Mouse (Mus musculus): ENCODE results near the gene Kcnc1.

Kcnc1 gene

DNA sequence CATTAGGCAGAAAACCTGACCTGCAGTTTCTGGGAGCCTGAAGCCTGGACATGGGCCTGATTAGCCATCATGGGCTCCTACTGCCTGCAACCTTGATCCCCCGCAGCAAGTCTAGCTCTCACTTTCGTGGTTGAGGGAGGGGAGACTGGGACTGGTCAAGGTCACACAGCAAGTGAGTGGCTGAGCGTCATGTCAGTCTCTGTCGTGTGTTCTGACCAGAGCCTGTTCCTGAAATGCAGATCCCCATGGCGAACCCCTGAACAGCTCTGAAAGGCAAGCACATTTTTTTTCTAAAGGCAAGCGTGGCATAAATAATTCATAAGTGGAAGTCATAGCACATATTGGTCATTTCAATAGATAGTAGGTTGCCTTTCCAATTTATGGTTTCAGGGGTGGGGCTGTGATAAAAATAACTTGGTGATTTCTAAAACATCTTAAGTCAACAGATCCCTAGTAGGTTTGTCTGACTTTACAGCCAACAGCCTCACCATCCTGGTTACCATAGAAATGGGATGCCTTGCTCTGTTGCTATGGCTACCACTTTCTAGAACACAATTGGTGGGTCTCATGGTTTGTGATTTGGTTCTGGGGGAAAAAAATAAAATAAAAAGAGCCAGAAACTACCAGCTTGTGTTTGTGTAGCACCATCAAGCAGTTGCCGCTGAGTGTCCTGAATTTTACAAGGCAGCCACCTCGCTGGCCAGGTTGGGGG is 25.9 kb downstream of the Kcnc1 start:
- no peak for DNase-seq (ENCODE audit: low spot score)

DNA sequence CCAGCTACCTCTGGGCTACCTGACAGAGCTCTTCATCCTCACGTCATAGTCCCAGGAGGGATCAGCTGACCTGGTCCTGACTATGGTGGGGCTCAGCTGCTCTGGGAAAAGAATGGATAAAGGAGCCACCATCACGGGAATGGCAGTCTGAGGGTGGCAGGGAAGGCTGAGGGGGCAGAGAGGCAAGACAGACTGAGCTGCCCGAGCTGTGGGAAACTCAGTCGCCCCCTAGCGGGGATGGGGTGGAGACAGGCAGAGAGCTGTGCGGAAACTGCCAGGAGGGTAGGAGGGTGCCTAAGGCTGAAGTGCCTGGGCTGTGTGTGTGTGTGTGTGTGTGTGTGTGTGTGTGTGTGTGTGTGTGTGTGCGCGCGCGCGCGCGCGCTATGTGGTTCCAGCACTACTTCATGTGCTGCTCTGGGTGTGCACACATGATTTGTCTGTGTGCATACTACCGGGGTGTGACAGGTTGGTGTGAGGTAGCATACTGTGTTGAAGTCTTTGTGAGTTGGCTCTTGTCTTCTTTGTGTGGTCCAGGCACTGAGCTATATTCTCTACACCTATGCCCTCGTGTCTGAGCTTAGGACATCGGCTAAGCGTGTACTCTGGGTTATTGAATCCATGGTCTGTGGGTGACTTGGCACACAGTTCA is 26.6 kb downstream of the Kcnc1 start:
- no peak for DNase-seq (ENCODE audit: low spot score)

GRCm38 (mm10) chr7:46423951-46424350 is 27.7 kb downstream of the Kcnc1 start:
- no peak for DNase-seq (ENCODE audit: low spot score)

GRCm38 (mm10) chr7:46425012-46425411 is 28.7 kb downstream of the Kcnc1 start:
- DNase-seq (ENCODE audit: low spot score): no peak

DNA sequence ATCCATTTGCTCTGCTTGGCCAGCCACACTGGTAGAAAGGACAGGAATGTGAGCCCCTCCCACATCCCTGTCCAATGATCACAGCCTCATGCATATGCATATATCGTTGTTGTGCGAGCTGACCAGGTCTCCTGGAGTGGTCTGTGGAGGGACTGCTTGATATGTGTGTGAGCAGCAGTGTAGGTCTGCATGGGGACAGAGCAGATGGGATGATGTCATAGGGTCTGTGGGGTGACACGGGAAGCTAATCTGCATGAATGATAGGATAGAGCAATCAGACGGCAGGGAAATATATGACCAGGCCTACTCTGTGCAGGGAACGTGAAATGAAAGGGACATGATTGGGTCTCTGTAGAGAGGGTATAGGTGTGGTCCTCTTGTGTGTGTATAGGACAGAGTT is 37.6 kb downstream of the Kcnc1 start:
- DNase-seq (ENCODE audit: low spot score): no peak

- no peak for DNase-seq (ENCODE audit: low spot score)
Observed at GRCm38 (mm10) chr7:46435833-46436232, 39.5 kb downstream of the Kcnc1 start.

GRCm38 (mm10) chr7:46438537-46439141 is 42.3 kb downstream of the Kcnc1 start:
- no peak for DNase-seq (ENCODE audit: low spot score)

GRCm38 (mm10) chr7:46443163-46443562 is 46.9 kb downstream of the Kcnc1 start:
- no peak for DNase-seq (ENCODE audit: low spot score)

DNA sequence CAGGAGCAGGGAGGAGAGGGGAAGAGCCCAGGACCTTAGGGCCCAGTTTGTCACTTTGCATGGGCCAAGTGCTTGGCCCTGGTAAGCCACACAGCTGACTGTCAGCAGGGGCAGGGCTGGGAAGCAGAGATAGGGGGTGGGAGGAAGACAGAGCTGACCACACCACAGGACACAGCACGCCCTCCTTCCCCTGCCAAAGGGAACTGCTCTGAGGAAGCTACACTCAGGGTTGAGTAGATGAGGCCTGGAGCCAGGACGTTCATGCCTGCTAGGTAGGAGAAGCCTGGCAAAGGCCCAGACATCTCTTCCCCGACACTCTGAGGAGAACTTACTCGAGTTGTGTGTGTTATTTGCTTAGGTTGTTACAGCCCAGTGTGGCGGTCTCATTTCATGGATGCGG is 49.6 kb downstream of the Kcnc1 start:
- no peak for DNase-seq (ENCODE audit: low spot score)

DNA sequence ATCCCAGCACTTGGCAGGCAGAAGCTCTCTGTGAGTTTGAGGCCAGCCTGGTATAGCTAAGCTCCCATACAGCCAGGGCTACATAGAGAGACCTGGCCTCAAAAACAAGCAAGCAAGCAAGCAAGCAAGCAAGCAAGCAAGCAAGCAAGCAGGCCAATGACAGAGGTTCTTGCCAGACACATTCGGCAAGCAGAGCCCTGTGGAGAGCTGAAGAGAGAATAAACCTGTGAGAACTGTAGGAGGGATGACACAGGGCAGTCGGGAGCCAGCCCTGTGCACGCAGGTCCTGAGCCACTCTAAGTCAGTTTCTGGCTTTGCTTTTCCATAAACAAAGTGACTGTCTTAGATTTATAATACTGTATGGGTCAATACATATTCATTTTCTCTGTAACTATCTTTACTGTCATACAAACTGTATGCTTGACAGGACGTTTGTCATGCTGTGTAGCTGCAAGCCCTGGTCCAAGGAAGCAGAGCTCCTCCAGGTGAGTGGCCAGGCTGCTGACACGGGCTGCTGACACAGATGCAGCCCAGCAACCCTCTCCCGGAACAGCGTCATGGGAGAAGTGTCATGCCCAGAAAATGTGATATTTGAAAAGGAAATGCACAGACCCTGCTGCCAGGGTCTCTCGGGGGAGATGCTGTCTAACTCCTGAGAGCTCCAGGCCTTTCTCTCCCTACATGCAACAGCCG is 51.3 kb downstream of the Kcnc1 start:
- no peak for DNase-seq (ENCODE audit: low spot score)

GRCm38 (mm10) chr7:46448922-46449645 is 52.8 kb downstream of the Kcnc1 start:
- peak; percentile 59 for DNase-seq (ENCODE audit: low spot score)

- DNase-seq (ENCODE audit: low spot score): peak; percentile 56
Observed at GRCm38 (mm10) chr7:46453930-46454679, 57.8 kb downstream of the Kcnc1 start.

- DNase-seq (ENCODE audit: low spot score): no peak
Observed at GRCm38 (mm10) chr7:46457889-46458288, 61.6 kb downstream of the Kcnc1 start.

- DNase-seq (ENCODE audit: low spot score): no peak
Observed at GRCm38 (mm10) chr7:46459200-46459599, 62.9 kb downstream of the Kcnc1 start.

GRCm38 (mm10) chr7:46459605-46460245 is 63.4 kb downstream of the Kcnc1 start:
- no peak for DNase-seq (ENCODE audit: low spot score)

DNA sequence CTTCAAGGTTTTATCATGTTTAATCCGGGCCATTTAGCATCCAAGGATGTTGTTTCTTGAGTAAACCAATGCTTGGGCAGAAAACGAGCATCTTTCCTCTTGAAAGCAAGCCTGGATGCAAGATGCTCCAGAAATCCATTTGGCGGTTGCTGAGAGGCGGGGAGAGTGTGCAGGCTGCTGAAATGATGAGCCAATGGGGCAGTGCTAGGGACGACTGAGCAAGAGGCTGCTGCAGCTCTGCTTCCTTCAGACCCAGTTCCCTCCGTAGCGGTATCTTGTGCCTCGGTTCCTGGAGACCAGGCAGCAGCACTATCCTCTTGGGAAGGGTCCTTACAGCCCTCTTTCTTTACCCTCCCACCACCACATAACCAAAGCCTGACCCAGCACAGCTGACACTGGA is 66.0 kb downstream of the Kcnc1 start:
- DNase-seq (ENCODE audit: low spot score): no peak

- no peak for DNase-seq (ENCODE audit: low spot score)
Observed at GRCm38 (mm10) chr7:46463136-46463535, 66.8 kb downstream of the Kcnc1 start.

GRCm38 (mm10) chr7:46466422-46466981 is 70.2 kb downstream of the Kcnc1 start:
- DNase-seq (ENCODE audit: low spot score): no peak

DNA sequence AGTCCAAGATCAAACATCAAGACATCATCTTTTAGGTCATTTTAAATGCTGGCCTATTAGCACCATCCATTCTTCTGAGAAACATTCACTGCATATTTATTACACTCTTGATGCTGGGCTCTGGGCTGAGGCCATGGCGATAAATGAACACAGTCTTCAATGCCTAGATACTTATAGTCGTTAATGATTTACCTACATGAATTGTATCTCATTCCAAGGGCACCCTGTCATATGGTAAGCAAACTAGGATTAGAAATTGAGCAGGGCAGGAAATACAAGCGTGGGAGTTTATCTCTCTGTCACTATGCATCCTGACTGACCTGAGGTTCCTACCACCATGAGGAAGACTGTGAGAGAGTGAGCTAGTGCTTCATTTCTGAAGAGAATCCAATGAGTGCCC is 73.2 kb downstream of the Kcnc1 start:
- no peak for DNase-seq (ENCODE audit: low spot score)

GRCm38 (mm10) chr7:46471054-46471737 is 74.9 kb downstream of the Kcnc1 start:
- no peak for DNase-seq (ENCODE audit: low spot score)
